Mouse (Mus musculus) adrenal gland, adult 10 weeks (tissue): Measurements from ENCODE around the gene Olfr1155. TPM values are rescaled to one million over a fixed set of nuclear protein-coding genes. Genes with fewer than 3 reads are reported as not detected.

ENCODE experiments used
- polyA plus RNA-seq: library from polyadenylated mRNA; stranded (reverse); fragments of 350-450 nt; fragmentation: Illumina TruSeq; extraction: RNeasy Lipid Tissue Mini Kit (QIAGEN cat#74804); gene quantifications from one replicate; pipeline ENCODE4 v1.2.3, GENCODE M21; 2014; ENCODE audit warnings: low read depth, low replicate concordance

Olfr1155 gene
- not detected for polyA plus RNA-seq

DNA sequence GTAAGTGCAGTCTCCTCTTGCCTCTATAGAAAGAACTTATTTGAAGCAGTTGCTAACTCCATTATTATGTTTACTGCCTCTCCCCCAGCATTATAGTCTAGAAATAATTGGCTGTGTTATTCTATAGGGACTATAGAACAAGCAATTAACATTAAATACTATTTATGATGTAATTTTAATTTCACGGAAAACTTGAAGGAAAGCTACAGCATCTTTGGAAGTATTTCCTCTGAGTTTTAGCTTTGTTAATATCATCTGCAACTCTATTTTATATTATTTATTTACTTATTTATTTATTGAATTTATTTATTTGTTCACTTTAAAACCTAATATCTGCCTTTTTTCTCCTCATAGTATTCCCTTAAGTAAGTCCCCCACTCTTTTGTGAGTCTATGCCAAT, at the start of gene Olfr1155:
Gene Olfr1155 (minus strand): TSS at position 101 of the 400 bp plus-strand sequence.

DNA sequence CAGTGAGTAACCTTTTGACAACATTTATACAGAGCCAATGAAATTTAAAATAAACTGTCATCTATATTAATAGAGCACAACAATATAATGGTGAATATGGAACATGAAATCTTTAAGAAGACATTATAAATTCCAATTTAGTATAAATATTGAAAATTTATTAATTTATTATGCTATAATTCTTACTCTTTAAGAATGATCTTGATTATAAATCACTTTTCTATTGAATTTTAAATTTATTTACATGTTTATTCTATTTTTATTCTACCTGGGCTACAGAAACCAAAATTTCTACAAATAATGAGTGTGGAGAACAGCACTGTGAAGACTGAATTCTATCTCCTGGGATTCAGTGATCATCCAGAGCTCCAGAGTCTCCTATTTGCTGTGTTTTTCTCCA, 44.9 kb upstream of the Olfr1155 start, which contains the start of gene Olfr1158:
Gene Olfr1158 (plus strand): TSS at position 301 of the 400 bp plus-strand sequence.

DNA sequence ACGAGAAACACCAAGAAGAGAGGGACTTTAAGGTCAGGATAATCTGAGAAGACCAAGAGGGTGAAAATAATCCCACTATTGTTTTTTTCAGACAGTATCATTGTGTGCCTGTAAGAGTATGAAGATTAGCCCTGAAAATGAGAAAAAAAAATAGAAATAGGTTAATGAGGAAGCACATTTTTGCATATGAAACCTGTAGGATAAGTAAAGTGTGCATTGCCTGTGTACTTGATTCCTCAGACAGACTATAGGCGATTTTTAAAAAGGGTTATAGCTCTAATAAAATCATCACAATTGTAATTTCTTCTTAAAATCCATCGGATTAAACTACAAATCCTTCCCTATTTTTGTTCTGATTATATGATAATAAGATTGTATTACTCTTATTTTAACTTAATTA, 29.6 kb upstream of the Olfr1155 start, which contains the start of gene Olfr74:
Gene Olfr74 (minus strand): TSS at position 101 of the 400 bp plus-strand sequence.

DNA sequence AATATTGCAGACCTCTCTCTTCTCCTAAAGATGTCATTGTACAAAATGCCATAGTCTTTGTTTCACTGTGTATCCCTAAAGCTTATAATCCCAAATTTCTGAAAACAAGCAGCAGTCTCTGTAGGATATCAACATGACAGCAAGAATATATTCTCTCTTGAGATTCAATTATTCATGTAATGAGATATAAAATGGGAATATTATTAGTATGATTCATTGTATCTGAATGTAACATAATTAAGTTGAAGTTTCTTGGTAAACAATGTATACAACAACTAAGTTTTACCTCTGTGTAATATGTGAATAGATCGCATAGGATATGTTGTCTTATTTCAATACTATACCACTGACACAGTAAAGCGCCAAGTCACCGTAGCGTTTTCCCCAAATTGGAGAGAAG, 23.3 kb upstream of the Olfr1155 start, which contains the start of gene Olfr1157:
Gene Olfr1157 (minus strand): TSS at position 101 of the 400 bp plus-strand sequence.

DNA sequence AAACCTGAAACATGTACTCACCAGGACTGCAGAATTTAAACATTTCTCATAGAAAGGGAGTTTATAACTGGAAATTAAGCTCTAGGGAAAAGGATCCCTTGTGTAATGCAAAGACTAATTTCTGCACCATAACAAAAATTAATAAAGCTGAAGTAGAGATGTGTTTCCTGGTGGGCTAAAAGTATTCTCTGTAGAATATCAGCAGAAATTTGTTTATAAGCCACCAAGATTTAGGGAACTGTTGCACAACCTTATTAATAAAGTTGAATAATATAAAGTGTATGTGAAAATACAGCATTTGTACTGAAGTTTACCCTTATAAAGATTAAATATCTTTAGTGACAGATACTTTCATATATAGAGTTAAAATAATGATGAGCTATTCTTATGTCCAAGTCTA, 8.1 kb upstream of the Olfr1155 start, which contains the start of gene Olfr1156:
Gene Olfr1156 (minus strand): TSS at position 101 of the 400 bp plus-strand sequence.

DNA sequence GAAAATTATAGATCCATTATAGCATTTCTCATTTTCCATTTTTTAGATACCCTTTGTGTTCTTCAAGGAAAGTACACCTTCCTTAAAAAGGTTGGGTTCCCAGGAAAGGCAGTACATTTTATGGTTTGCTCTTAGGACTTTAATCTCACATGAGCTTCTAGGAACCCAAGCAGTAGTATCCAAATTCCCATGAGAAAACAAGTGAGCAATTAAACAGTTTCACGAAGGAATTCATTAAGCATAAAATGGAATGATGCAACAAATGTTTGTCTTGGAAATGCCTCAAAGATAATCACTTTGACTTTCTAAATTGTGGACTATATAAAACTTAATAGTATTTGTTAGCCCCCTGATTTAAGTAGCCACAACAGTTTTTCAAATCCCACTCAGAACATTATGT, 39.9 kb downstream of the Olfr1155 start, which contains the start of gene Olfr1154:
Gene Olfr1154 (minus strand): TSS at position 101 of the 400 bp plus-strand sequence.

DNA sequence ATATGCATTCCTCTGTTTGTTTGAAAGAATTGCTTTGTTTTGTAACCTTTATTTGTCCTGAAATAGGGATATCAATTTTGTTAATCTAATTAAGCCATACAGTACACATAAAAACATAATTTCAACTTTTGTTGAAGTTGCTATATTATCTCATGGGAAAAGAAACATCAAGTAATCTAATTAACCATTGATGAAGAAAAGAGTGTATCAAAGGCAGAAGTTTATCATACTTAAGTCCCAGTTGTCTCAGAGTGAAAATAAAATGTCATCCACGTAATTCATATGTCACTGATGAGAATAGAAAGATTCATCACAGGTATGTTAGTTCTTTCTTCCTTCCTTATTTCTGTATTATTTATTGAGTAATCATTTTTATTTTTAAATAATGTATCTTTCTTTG, 50.3 kb downstream of the Olfr1155 start, which contains the start of gene Olfr1153:
Gene Olfr1153 (plus strand): TSS at position 301 of the 400 bp plus-strand sequence.

Other genes starting within 250 kb of the Olfr1155 start
- not detected for gene Olfr1137, start 232.0 kb downstream of the Olfr1155 start, polyA plus RNA-seq
- gene Olfr1138, start 205.2 kb downstream of the Olfr1155 start, polyA plus RNA-seq: not detected
- not detected for gene Olfr1140, start 201.4 kb downstream of the Olfr1155 start, polyA plus RNA-seq
- not detected for gene Olfr1141, start 191.1 kb downstream of the Olfr1155 start, polyA plus RNA-seq
- not detected for gene Olfr152, start 165.7 kb downstream of the Olfr1155 start, polyA plus RNA-seq
- not detected for gene Olfr1143, start 144.5 kb downstream of the Olfr1155 start, polyA plus RNA-seq
- gene Olfr1145, start 135.3 kb downstream of the Olfr1155 start, polyA plus RNA-seq: not detected
- gene Olfr1148, start 114.6 kb downstream of the Olfr1155 start, polyA plus RNA-seq: not detected
- not detected for gene Olfr1150-ps1, start 101.1 kb downstream of the Olfr1155 start, polyA plus RNA-seq
- not detected for gene Olfr1151, start 89.3 kb downstream of the Olfr1155 start, polyA plus RNA-seq
- not detected for gene Olfr1152, start 78.6 kb downstream of the Olfr1155 start, polyA plus RNA-seq
- gene Olfr1153, start 50.2 kb downstream of the Olfr1155 start, polyA plus RNA-seq: not detected
- not detected for gene Olfr1154, start 40.0 kb downstream of the Olfr1155 start, polyA plus RNA-seq
- not detected for gene Olfr1156, start 8.0 kb upstream of the Olfr1155 start, polyA plus RNA-seq
- not detected for gene Olfr1157, start 23.2 kb upstream of the Olfr1155 start, polyA plus RNA-seq
- not detected for gene Olfr74, start 29.5 kb upstream of the Olfr1155 start, polyA plus RNA-seq
- not detected for gene Olfr1158, start 45.0 kb upstream of the Olfr1155 start, polyA plus RNA-seq
- not detected for gene Olfr1160, start 63.1 kb upstream of the Olfr1155 start, polyA plus RNA-seq
- not detected for gene Olfr1161, start 77.6 kb upstream of the Olfr1155 start, polyA plus RNA-seq
- not detected for gene Olfr73, start 92.6 kb upstream of the Olfr1155 start, polyA plus RNA-seq
- not detected for gene Olfr1162, start 106.0 kb upstream of the Olfr1155 start, polyA plus RNA-seq
- gene Olfr1163, start 126.7 kb upstream of the Olfr1155 start, polyA plus RNA-seq: not detected
- not detected for gene Olfr1164, start 148.8 kb upstream of the Olfr1155 start, polyA plus RNA-seq
- gene Olfr1166, start 183.1 kb upstream of the Olfr1155 start, polyA plus RNA-seq: not detected
- not detected for gene Olfr1167, start 210.1 kb upstream of the Olfr1155 start, polyA plus RNA-seq
- not detected for gene Olfr1168, start 236.7 kb upstream of the Olfr1155 start, polyA plus RNA-seq